Mouse (Mus musculus) right cerebral cortex, postnatal 10 days (tissue): ENCODE data around the gene Slc2a1.

Experiments
- DNase-seq, 2 experiments: peaks; one replicate each; pipeline ENCODE4 v3.0.0; 2021; ENCODE audit warnings: low spot score in 2 of 2

Slc2a1 gene

GRCm38 (mm10) chr4:119177702-119178101 is 69.2 kb downstream of the Slc2a1 start:
- peak in 1 of 2 experiments; percentile 59 for DNase-seq

- no peak for DNase-seq
Measured at GRCm38 (mm10) chr4:119178331-119178730, 69.8 kb downstream of the Slc2a1 start.

DNA sequence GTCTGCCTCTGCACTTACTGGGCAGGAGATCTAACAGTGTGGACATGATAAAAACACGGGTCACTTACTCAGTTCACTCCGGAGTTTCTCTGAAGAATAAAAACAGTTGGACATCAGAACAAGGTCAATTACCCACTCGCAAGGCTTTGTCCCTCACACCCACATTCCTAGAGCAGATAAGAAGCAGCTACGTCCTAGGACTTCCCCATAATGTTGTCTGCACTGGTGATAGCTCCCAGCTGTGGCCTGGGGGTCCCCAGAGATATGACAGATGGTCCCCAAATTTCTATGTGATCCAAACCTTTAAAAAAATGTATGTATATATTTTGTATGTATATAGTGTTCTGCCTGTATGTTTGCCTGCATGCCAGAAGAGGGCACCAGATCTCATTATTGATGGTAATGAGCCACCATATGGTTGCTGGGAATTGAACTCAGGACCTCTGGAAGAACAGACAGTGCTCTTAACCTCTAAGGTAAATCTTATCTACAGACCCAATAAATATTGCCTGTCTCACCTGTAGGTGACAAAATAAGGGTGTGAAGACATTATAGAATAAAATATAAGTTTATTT is 71.7 kb downstream of the Slc2a1 start:
- no peak for DNase-seq

GRCm38 (mm10) chr4:119181456-119181855 is 72.9 kb downstream of the Slc2a1 start:
- no peak for DNase-seq

DNA sequence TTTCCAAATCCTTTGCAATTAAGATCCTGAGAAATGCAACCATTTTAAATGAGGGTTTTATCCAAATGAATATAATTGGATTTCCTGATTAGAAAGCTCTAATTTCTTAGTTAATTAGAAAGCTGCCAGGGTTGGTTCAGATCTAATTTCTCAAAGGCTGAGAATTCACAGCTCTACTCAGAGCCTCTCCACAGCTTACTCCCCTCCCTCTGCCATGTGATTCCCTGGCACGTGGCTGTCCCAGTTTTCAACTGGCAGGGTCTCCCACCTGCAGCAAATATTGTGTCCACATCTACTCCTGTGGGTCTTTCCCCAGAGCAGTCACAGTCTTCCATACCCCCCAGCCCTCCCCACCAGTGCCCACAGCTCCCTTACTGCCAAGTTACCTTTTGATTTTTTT is 75.0 kb downstream of the Slc2a1 start:
- DNase-seq: no peak

DNA sequence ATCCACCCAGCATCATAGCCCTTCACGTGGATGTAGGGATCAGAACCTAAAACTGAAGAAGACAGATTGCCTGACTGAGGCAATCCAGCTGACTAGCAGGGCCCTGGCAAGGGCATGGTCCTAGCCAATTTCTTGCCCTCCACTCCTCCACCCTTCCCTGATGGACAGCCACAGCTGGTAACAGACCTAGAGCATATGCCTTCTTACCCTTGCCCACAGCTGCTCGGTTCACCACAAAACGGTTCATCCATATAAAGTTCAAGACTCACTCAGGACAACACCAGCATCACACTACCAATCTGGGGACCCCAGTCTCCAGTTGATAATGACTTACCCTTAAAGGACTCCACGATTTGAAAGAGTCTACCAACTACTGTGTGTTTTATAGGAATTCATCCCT is 77.3 kb downstream of the Slc2a1 start:
- DNase-seq: no peak
